Mouse (Mus musculus): ENCODE data around the gene Tnip1.
"Not testable (repeated sequence)": the region's sequence is repeated elsewhere in the genome, so short reads cannot be mapped to it uniquely, and the experiment has no call there.

Gene Tnip1

GRCm38 (mm10) chr11:54909273-54909672 lies 53.4 kb downstream of the Tnip1 start:
- DNase-seq (ENCODE audit: low spot score), result no peak

GRCm38 (mm10) chr11:54907259-54907658 lies 55.5 kb downstream of the Tnip1 start:
- no peak for DNase-seq (ENCODE audit: low spot score)

GRCm38 (mm10) chr11:54906466-54906865 lies 56.3 kb downstream of the Tnip1 start:
- DNase-seq (ENCODE audit: low spot score), result no peak

- no peak for DNase-seq (ENCODE audit: low spot score)
Observed at GRCm38 (mm10) chr11:54905931-54906330, 56.8 kb downstream of the Tnip1 start.

- no peak for DNase-seq (ENCODE audit: low spot score)
Observed at GRCm38 (mm10) chr11:54905086-54905485, 57.6 kb downstream of the Tnip1 start.

GRCm38 (mm10) chr11:54903940-54904706 lies 58.6 kb downstream of the Tnip1 start:
- DNase-seq (ENCODE audit: low spot score), result no peak

GRCm38 (mm10) chr11:54903339-54903738 lies 59.4 kb downstream of the Tnip1 start:
- no peak for DNase-seq (ENCODE audit: low spot score)

- no peak for DNase-seq (ENCODE audit: low spot score)
Observed at GRCm38 (mm10) chr11:54902333-54903323, 60.1 kb downstream of the Tnip1 start, which contains the start of gene Gpx3. TSS of gene Gpx3 (plus strand) at chr11:54902453.

GRCm38 (mm10) chr11:54899657-54900056 lies 63.1 kb downstream of the Tnip1 start:
- no peak for DNase-seq (ENCODE audit: low spot score)

GRCm38 (mm10) chr11:54897470-54897869 lies 65.2 kb downstream of the Tnip1 start:
- DNase-seq (ENCODE audit: low spot score), result no peak

- DNase-seq (ENCODE audit: low spot score), result not testable (repeated sequence)
Observed at GRCm38 (mm10) chr11:54896646-54897045, 66.1 kb downstream of the Tnip1 start.

- no peak for DNase-seq (ENCODE audit: low spot score)
Observed at GRCm38 (mm10) chr11:54894589-54894988, 68.1 kb downstream of the Tnip1 start.

GRCm38 (mm10) chr11:54892091-54892490 lies 70.6 kb downstream of the Tnip1 start:
- DNase-seq (ENCODE audit: low spot score), result no peak

- no peak for DNase-seq (ENCODE audit: low spot score)
Observed at GRCm38 (mm10) chr11:54891341-54891740, 71.4 kb downstream of the Tnip1 start.

- DNase-seq (ENCODE audit: low spot score), result no peak
Observed at GRCm38 (mm10) chr11:54887927-54888326, 74.8 kb downstream of the Tnip1 start.

- DNase-seq (ENCODE audit: low spot score), result no peak
Observed at GRCm38 (mm10) chr11:54885406-54885805, 77.3 kb downstream of the Tnip1 start.

- DNase-seq (ENCODE audit: low spot score), result no peak
Observed at GRCm38 (mm10) chr11:54884937-54885336, 77.8 kb downstream of the Tnip1 start.

GRCm38 (mm10) chr11:54884197-54884828 lies 78.4 kb downstream of the Tnip1 start:
- DNase-seq (ENCODE audit: low spot score), result no peak

- DNase-seq (ENCODE audit: low spot score), result no peak
Observed at GRCm38 (mm10) chr11:54882671-54883070, 80.0 kb downstream of the Tnip1 start.

GRCm38 (mm10) chr11:54881051-54881474 lies 81.7 kb downstream of the Tnip1 start:
- no peak for DNase-seq (ENCODE audit: low spot score)

GRCm38 (mm10) chr11:54879922-54880321 lies 82.8 kb downstream of the Tnip1 start:
- DNase-seq (ENCODE audit: low spot score), result no peak

- DNase-seq (ENCODE audit: low spot score), result peak; percentile 84
Observed at GRCm38 (mm10) chr11:54879434-54879833, 83.3 kb downstream of the Tnip1 start.
